Mouse (Mus musculus): Measurements from ENCODE around the gene Xrcc3.

- no peak for TF ChIP-seq MAX (IDR thresholded peaks at IDR 0.05)
- no peak for TF ChIP-seq CTCF (IDR thresholded peaks at IDR 0.05; ENCODE audit: control insufficient read depth, insufficient read depth, insufficient read length)
- no peak for TF ChIP-seq USF1 (IDR thresholded peaks at IDR 0.05; ENCODE audit: low read depth)
- no peak for TF ChIP-seq MYOD1 (IDR thresholded peaks at IDR 0.05; ENCODE audit: control insufficient read depth, insufficient read length, low read depth)
Measured at GRCm38 (mm10) chr12:111803538-111803937, 10.1 kb downstream of the Xrcc3 start.

Measured in C2C12 (cell line).